Comparison of ENCODE assay signal across 21 mouse cellular contexts in genomic region chr6:121299317-121299716, GRCm38 (mm10). TPM values are rescaled to one million over a fixed set of nuclear protein-coding genes. Genes with fewer than 3 reads are reported as not detected.
DNase-seq lines count a peak whose midpoint lies in the region; ATAC-seq and TF ChIP-seq lines count a peak whose summit lies in the region.
"Had no signal": no experiment of that assay in that cellular context is flagged by ENCODE, and none has a peak within 500 bp of the region (broad histone marks: within the 10 kb centered on the region; RNA-seq: fewer than 3 reads in every experiment).

No protein-coding gene starts in this region.

- peaks cover 13 to 16% of the 10 kb centered on the region in 2 experiments; a peak in 3 of 4 replicates for H3K4me1 ChIP-seq in heart, embryonic 14.5 days (ENCODE audit: control insufficient read depth in 2 of 2, insufficient read depth in 2 of 2, low read length in 2 of 2)
- peaks cover 16% of the 10 kb centered on the region for H3K4me1 ChIP-seq in limb, embryonic 13.5 days
- peaks cover 14% of the 10 kb centered on the region for H3K4me1 ChIP-seq in limb, embryonic 10.5 days
- H3K4me1 ChIP-seq: forebrain, embryonic 15.5 days had no signal

- H3ac ChIP-seq in myocyte (ENCODE audit: control insufficient read depth, insufficient read length) = no peak overlapping the region

- ATAC-seq in heart, embryonic 14.5 days (ENCODE audit: insufficient number of reproducible peaks, insufficient read depth, low FRiP score, low read depth) = no peak
- ATAC-seq in limb, embryonic 13.5 days (ENCODE audit: low FRiP score, low read depth) = peak; percentile 57; the same call in 1 of the 2 replicates
- ATAC-seq: forebrain, embryonic 15.5 days; inflammation-experienced regulatory T-cells, adult 6 months; midbrain, embryonic 13.5 days had no signal

- no peaks in the 10 kb centered on the region; the same call in 1 of the 2 replicates for H3K27me3 ChIP-seq in heart, embryonic 14.5 days (ENCODE audit: control insufficient read depth, insufficient read depth, low read length)
- H3K27me3 ChIP-seq in limb, embryonic 13.5 days = peaks cover 8% of the 10 kb centered on the region
- H3K27me3 ChIP-seq in limb, embryonic 10.5 days (ENCODE audit: low read depth, poor library complexity, severe bottlenecking) = no peaks in the 10 kb centered on the region
- peaks cover 30% of the 10 kb centered on the region for H3K27me3 ChIP-seq in myocyte (ENCODE audit: control insufficient read depth, insufficient read depth, insufficient read length)
- H3K27me3 ChIP-seq: embryonic facial prominence, embryonic 13.5 days; forebrain, embryonic 15.5 days; neural tube, embryonic 13.5 days had no signal

- H3K4me3 ChIP-seq in heart, embryonic 14.5 days (ENCODE audit: control insufficient read depth in 1 of 2, insufficient read depth in 1 of 2, low read depth in 1 of 2, low read length in 2 of 2) = no peak overlapping the region
- no peak overlapping the region for H3K4me3 ChIP-seq in limb, embryonic 13.5 days
- H3K4me3 ChIP-seq in limb, embryonic 10.5 days = no peak overlapping the region
- H3K4me3 ChIP-seq in myocyte = no peak overlapping the region
- H3K4me3 ChIP-seq: forebrain, embryonic 15.5 days; hindbrain, embryonic 13.5 days; midbrain, embryonic 13.5 days; neural tube, embryonic 13.5 days had no signal

- 0 out of 2 replicates have a peak overlapping the region, but pooled peaks have one; percentile 63 for H3K4me2 ChIP-seq in heart, embryonic 14.5 days (ENCODE audit: low read length)
- no peak overlapping the region for H3K4me2 ChIP-seq in limb, embryonic 13.5 days (replicated peaks)
- peak overlapping the region; percentile 12 for H3K4me2 ChIP-seq in myocyte (ENCODE audit: low read depth)
- H3K4me2 ChIP-seq: forebrain, embryonic 15.5 days had no signal

- DNase-seq in adrenal gland, adult (ENCODE audit: inconsistent age in 2 of 2, low spot score in 1 of 2) = peak; percentile 34 to 83
- DNase-seq in adrenal gland, postnatal 4 days (ENCODE audit: low spot score in 2 of 2) = no peak
- DNase-seq in heart, adult 8-10 months (ENCODE audit: low spot score) = no peak
- no peak for DNase-seq in limb, embryonic 10.5 days (ENCODE audit: low spot score)
- DNase-seq in right cerebral cortex, adult 18-20 months = no peak
- DNase-seq: cerebellum, adult 8-10 months; gastrocnemius, postnatal 36 days; lung, adult 18-20 months; right cerebral cortex, postnatal 25 days; thymus, postnatal 4 days had no signal

- H3K27ac ChIP-seq in heart, embryonic 14.5 days (replicated peaks in 1 of 2; ENCODE audit: control insufficient read depth in 1 of 2, insufficient read depth in 1 of 2, low read depth in 2 of 2, low read length in 2 of 2) = no peak overlapping the region
- H3K27ac ChIP-seq in limb, embryonic 13.5 days = no peak overlapping the region
- H3K27ac ChIP-seq in limb, embryonic 10.5 days = no peak overlapping the region
- H3K27ac ChIP-seq: embryonic facial prominence, embryonic 13.5 days; forebrain, embryonic 15.5 days; hindbrain, embryonic 13.5 days; midbrain, embryonic 13.5 days; neural tube, embryonic 13.5 days had no signal

- TF ChIP-seq POLR2A in myocyte (IDR thresholded peaks at IDR 0.05; ENCODE audit: insufficient read length, low read depth) = no peak

- H3K79me2 ChIP-seq in myocyte (ENCODE audit: control insufficient read depth, insufficient read depth) = no peaks in the 10 kb centered on the region

- no peaks in the 10 kb centered on the region for H3K9me3 ChIP-seq in heart, embryonic 14.5 days (ENCODE audit: control insufficient read depth, low read length)
- H3K9me3 ChIP-seq in limb, embryonic 13.5 days = no peaks in the 10 kb centered on the region
- H3K9me3 ChIP-seq in limb, embryonic 10.5 days (replicated peaks) = no peaks in the 10 kb centered on the region
- H3K9me3 ChIP-seq: embryonic facial prominence, embryonic 13.5 days; forebrain, embryonic 15.5 days; hindbrain, embryonic 13.5 days; midbrain, embryonic 13.5 days; neural tube, embryonic 13.5 days had no signal

- WGBS in heart, embryonic 14.5 days = 44% methylated on average over 7 of the region's 7 CpGs
- WGBS in limb, embryonic 13.5 days = 52% methylated on average over 7 of the region's 7 CpGs
- WGBS in limb, embryonic 10.5 days = 69% methylated on average over 7 of the region's 7 CpGs

- H3K9ac ChIP-seq in heart, embryonic 14.5 days (ENCODE audit: low read length) = no peak overlapping the region
- no peak overlapping the region for H3K9ac ChIP-seq in limb, embryonic 13.5 days
- H3K9ac ChIP-seq: embryonic facial prominence, embryonic 13.5 days; forebrain, embryonic 15.5 days; hindbrain, embryonic 13.5 days; neural tube, embryonic 13.5 days had no signal

- H3K36me3 ChIP-seq in heart, embryonic 14.5 days (ENCODE audit: control insufficient read depth, insufficient read depth, low read length) = no peaks in the 10 kb centered on the region
- no peaks in the 10 kb centered on the region for H3K36me3 ChIP-seq in limb, embryonic 13.5 days
- H3K36me3 ChIP-seq in limb, embryonic 10.5 days = no peaks in the 10 kb centered on the region
- no peaks in the 10 kb centered on the region for H3K36me3 ChIP-seq in myocyte (ENCODE audit: control insufficient read depth, insufficient read depth)
- H3K36me3 ChIP-seq: embryonic facial prominence, embryonic 13.5 days; forebrain, embryonic 15.5 days; hindbrain, embryonic 13.5 days; midbrain, embryonic 13.5 days; neural tube, embryonic 13.5 days had no signal

TF ChIP-seq in myocyte, 11 proteins besides CTCF, POLR2A, EP300 and RAD21:
- TF ChIP-seq MAX (IDR thresholded peaks at IDR 0.05; ENCODE audit: low read depth) = no peak
- TF ChIP-seq MYOD1 (IDR thresholded peaks at IDR 0.05; ENCODE audit: control insufficient read depth in 1 of 3, insufficient read length in 2 of 3, low read depth in 2 of 3) = peak in 1 of 3 experiments; percentile 50
TF ChIP-seq in myocyte: peak in this region for 1.

RNA-seq across cellular contexts. Expression of gene Slc6a13, which starts 0.7 kb away (rescaled TPM):
- 10 to 100 TPM in 1 of 2 experiments, 1 to 10 TPM in 1; 4.5 to 15.2 TPM for total RNA-seq in adrenal gland, postnatal 4 days (2021)
- 8.0 and 9.3 TPM in 2 replicates for polyA plus RNA-seq in heart, embryonic 14.5 days (2014; fragmentation: Nextera tagmentation; extraction: Ambion mirVana)
- under 1 TPM in 2 of 4 experiments, not detected in 2; 0.46 to 0.49 TPM for total RNA-seq in heart, adult 8-10 months (2022)
- polyA plus RNA-seq in limb, embryonic 13.5 days (2015; fragmentation: Nextera tagmentation; extraction: Ambion mirVana) = 2.0 TPM in 2 replicates
- polyA plus RNA-seq in limb, embryonic 10.5 days (2016; fragmentation: Nextera tagmentation; extraction: Ambion mirVana) = 1.1 and 1.7 TPM in 2 replicates
- 0.01 TPM for polyA plus RNA-seq in myocyte (2012; fragmentation: generic; extraction: Trizol)

RNA-seq across cellular contexts. Expression of gene Slc6a12, which starts 43.6 kb away (rescaled TPM):
- 1 to 10 TPM in 1 of 2 experiments, under 1 TPM in 1; 0.31 to 4.8 TPM for total RNA-seq in adrenal gland, postnatal 4 days (2021)
- not detected in 2 replicates for polyA plus RNA-seq in heart, embryonic 14.5 days (2014; fragmentation: Nextera tagmentation; extraction: Ambion mirVana)
- total RNA-seq in heart, adult 8-10 months (2022) = not detected
- polyA plus RNA-seq in limb, embryonic 13.5 days (2015; fragmentation: Nextera tagmentation; extraction: Ambion mirVana) = not detected in 2 replicates
- 0.55 and 1.0 TPM in 2 replicates for polyA plus RNA-seq in limb, embryonic 10.5 days (2016; fragmentation: Nextera tagmentation; extraction: Ambion mirVana)
- polyA plus RNA-seq in myocyte (2012; fragmentation: generic; extraction: Trizol) = not detected
- total RNA-seq: common myeloid progenitor, adult 5-6 weeks had no signal
- polyA plus RNA-seq: embryonic facial prominence, embryonic 13.5 days; inflammation-experienced regulatory T-cells, adult 6 months; stomach, embryonic 14.5 days had no signal

RNA-seq across cellular contexts. Expression of gene Usp18, which starts 53.6 kb away (rescaled TPM):
- 1 to 10 TPM in 1 of 2 experiments, under 1 TPM in 1; 0.98 to 2.3 TPM for total RNA-seq in adrenal gland, postnatal 4 days (2021)
- polyA plus RNA-seq in heart, embryonic 14.5 days (2014; fragmentation: Nextera tagmentation; extraction: Ambion mirVana) = 1.7 and 1.8 TPM in 2 replicates
- total RNA-seq in heart, adult 8-10 months (2022) = 1 to 10 TPM in 1 of 4 experiments, under 1 TPM in 3; 0.69 to 1.1 (median 0.93) TPM
- polyA plus RNA-seq in limb, embryonic 13.5 days (2015; fragmentation: Nextera tagmentation; extraction: Ambion mirVana) = 1.8 and 2.0 TPM in 2 replicates
- 0.21 and 0.99 TPM in 2 replicates for polyA plus RNA-seq in limb, embryonic 10.5 days (2016; fragmentation: Nextera tagmentation; extraction: Ambion mirVana)
- 0.07 TPM for polyA plus RNA-seq in myocyte (2012; fragmentation: generic; extraction: Trizol)

Comparison
In these comparisons a context has a peak if more than half of its experiments do, and no peak if none do; other contexts are left out.
1. DNase-seq: peak in adrenal gland, adult (2 of 2); none in adrenal gland, postnatal 4 days (0 of 2), heart, adult 8-10 months (single experiment), limb, embryonic 10.5 days (single experiment) and right cerebral cortex, adult 18-20 months (single experiment).